Mouse (Mus musculus): ENCODE data around the gene Eml2.

- TF ChIP-seq CTCF (IDR thresholded peaks at IDR 0.05; ENCODE audit: low read depth): no peak
- TF ChIP-seq EP300 (IDR thresholded peaks at IDR 0.05; ENCODE audit: low read depth): no peak
These were observed 12.5 kb upstream of the Eml2 start for GRCm38 (mm10) chr7:19163752-19164151.

All from heart, postnatal 0 days (tissue).